Mouse (Mus musculus) left cerebral cortex, postnatal 25 days (tissue): ENCODE measurements around the gene Pam. TPM values are rescaled to one million over a fixed set of nuclear protein-coding genes. Genes with fewer than 3 reads are reported as not detected.
A peak's percentile ranks its signal among the peaks of the same experiment; 100 is the strongest.

ENCODE experiments used
- DNase-seq, 2 experiments: peaks; one replicate each; pipeline ENCODE4 v3.0.0; 2022; ENCODE audit warnings: low spot score in 2 of 2, mixed read lengths in 1 of 2
- intact Hi-C: fragments of 180-260 bp; cut with DNase I; formaldehyde crosslinking; loops from one replicate; pipeline ENCODE4 v1.15.1; 2025
- total RNA-seq, 2 experiments: library from RNA; stranded (reverse); gene quantifications; 2 replicates each; pipeline ENCODE4 v1.2.3; 2021

Pam gene
- total RNA-seq, 2 experiments from 2014 or later: 239 to 271 TPM

GRCm38 (mm10) chr1:97872072-97872471, 223.4 kb downstream of the Pam start:
- intact Hi-C loops: no loop called here
- no peak for DNase-seq

DNA sequence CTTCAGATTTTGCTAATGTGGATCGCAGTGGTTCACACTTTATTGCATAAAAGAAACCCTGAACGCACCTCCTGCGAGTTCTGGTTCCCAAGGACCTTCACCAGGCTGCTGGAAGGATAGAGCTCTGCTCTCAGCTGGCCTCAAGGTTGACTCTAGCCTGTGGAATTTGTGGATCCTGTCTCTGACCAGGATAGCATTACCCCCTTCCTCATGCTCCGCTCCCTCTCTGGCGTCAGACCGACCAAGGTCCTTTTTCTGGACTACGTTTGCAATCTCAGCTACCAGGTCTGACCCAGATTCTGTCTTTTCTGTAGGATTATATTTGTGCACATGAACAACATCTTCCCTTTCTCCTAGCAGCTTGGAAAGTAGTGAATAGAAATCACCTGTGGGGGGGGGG, 231.3 kb downstream of the Pam start:
- intact Hi-C loops: loop anchor here (5.0 kb wide), 2 partner anchors 98 to 328 kb away; no protein-coding TSS in a partner anchor
- DNase-seq: peak in 1 of 2 experiments; percentile 24

- intact Hi-C loops: loop anchor here (5.0 kb wide), 2 partner anchors 99 to 329 kb away; no protein-coding TSS in a partner anchor
- DNase-seq: peak; percentile 85 to 97
Measured at GRCm38 (mm10) chr1:97863140-97863539, 232.3 kb downstream of the Pam start.

GRCm38 (mm10) chr1:97862734-97863133, 232.7 kb downstream of the Pam start:
- no peak for DNase-seq
- intact Hi-C loops: loop anchor here (5.0 kb wide), 2 partner anchors 100 to 330 kb away; no protein-coding TSS in a partner anchor

DNA sequence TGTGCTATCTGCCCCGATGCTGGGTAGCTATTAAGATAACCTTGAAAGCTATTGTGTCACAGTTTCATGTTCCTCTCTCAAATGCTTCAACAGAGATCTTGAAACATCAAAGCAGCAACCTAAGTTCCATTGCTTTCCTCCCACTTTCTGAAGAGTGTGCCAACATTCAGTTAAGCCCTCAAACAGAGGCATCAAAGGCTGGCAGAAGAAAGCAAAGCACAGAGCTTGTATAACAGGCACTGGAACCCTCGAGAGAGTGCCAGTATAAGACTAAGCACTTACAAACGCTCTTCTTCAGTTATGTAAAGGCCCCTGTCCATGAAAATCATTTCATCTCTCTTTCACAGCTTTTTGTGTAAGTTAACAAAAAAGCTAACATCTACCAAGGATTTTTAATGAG, 241.2 kb downstream of the Pam start:
- DNase-seq: peak in 1 of 2 experiments; percentile 66
- intact Hi-C loops: no loop called here

GRCm38 (mm10) chr1:97851601-97852175, 243.8 kb downstream of the Pam start:
- intact Hi-C loops: no loop called here

DNA sequence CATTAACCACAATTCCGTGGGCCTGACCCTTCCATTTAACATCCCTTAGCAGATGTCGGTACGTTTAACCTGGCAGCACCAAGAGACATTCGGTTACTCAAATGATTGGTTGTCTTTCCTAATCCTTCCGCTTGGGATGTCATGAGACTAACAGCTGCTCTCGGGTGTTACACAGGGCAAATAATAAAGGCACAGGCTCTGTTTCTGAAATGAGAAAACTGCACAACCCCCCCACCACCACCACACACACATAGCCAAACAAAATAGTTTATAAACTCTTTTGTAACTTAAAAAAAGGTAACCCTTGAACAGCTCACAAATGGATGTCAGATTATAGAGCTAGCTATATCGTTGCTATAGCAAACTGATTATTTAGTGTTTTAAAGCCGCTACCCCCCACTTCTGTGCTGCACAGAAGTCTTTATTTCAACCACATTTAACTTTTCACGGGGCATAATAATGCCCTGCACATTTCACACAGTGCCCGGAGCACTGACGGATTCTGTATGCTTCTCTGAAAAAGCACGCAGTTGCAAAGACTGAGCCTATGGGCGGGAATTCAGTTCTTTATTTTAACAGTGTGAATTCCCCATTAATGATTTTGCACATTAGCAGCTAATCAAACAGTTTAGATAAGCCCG, 246.7 kb downstream of the Pam start:
- intact Hi-C loops: no loop called here

More at GRCm38 (mm10) chr1:97851601-97852175, 243.8 kb downstream of the Pam start:
- peak in 1 of 2 experiments; percentile 50 for DNase-seq

DNA sequence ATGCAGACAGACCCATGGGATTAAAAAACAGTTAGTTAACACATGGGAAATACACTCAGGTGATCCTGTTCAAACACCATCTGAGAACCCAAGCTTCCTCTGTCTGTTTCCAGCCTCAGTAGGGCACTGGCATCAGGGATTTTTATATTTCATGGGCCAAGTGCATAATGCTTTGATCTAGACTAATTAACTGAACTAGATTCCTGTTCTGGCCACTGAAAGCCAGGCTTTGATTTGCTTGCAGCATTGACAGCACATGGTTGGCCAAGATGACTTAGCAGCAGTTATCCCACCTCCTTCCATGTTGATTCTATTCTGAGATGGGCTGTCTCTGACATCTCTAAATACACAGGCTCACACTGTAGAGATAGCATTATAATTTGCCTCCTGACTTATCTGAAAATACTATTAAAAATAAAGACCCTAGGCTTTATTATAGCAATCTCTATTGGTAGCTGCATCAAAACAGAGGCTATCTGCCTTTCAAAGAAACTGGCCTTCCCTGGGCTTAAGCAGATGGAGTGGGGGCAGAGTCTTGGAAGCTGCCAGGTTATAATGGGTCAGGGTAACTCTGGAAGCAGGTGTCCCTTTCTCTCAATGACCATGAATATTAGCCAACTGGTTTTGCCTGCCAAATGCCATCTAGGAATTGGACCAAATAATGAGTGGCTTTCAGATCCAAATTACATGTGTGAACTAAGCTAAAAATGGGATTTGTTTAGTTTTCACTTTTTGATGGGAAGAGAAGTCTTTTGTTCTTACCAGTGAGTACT, 252.0 kb downstream of the Pam start:
- DNase-seq: no peak
- intact Hi-C loops: no loop called here

More for the DNA sequence above, 246.7 kb downstream of the Pam start:
- DNase-seq: no peak

DNA sequence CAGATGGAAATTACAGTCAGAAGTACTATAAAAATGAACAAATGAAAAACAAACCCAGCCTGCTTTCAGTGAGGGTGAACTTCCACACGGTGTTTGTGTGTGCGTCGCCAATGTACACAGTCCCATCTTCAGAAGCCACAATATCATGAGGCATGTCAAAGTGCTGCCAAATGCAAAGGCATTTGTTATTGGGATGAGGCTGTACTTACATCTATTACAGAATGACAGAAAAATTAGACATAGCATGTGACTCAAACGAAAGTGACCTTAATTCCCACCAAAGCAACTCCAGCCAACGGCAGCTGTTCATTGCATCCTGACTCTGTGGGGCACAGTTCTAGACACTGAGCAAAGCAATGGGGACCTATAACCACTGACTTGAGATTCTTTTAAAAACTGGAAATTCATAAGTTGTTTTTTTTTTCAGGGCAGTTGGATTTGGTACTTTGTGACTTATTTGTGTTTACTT, 261.1 kb downstream of the Pam start:
- no peak for DNase-seq
- intact Hi-C loops: no loop called here

- intact Hi-C loops: no loop called here
- DNase-seq: peak; percentile 25 to 34
Measured at GRCm38 (mm10) chr1:97833466-97834353, 261.7 kb downstream of the Pam start.

DNA sequence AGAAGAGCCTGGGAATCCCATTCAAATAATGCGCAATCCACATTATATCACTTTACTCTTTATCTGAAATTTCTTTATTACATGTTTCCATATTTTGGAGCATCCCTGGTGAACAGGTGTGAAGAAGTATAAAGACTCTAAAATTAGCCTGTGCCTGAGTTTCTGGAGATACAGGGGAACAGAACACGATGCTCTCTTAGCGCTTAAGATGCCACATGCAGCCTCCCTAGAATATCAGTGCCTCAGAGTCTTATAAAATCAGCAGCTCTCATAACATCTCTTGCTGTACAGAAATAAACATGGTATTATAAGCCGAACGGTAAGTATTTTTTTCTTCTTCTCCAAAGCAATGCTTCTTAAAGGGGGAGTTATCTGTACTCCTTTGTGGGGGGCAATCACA, 267.4 kb downstream of the Pam start:
- DNase-seq: peak; percentile 21 to 51
- intact Hi-C loops: no loop called here

DNA sequence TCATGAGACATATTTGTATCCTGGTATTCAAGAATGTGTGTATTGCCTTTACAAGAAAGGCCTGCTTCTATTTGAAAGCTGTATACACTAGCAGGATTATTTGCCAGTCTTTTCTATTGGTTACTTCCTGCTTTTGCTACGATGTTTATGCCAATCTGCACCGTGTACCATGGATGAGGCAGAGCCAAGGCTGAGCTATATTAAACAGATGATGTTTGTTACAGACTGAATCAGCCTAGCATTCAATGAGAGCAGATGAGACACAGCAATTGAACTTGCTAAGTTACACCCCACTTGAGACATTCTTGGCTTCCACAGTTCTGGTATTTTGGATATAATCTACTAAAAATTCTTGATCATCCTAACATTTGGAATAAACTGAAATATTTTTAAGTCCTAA, 267.9 kb downstream of the Pam start:
- intact Hi-C loops: no loop called here
- peak in 1 of 2 experiments; percentile 72 for DNase-seq

DNA sequence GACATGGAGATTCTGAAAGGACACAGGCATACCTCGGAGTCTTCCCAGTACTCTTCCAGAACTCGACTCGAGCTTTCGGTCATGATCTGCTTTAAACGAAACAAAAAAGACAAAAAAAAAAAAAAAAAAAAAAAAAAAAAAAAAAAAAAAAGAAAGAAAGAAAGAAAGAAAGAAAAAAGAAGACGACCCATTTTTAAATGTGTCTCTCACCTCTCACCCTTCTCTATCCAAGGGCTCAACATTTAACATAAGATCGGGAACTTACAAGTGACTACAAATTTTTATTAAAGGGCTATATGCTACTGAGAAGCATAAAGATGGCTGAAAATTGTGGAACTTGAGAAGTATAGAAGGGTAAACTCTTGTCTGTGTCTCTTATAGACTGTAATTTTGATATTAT, 272.5 kb downstream of the Pam start:
- no peak for DNase-seq
- intact Hi-C loops: no loop called here

DNA sequence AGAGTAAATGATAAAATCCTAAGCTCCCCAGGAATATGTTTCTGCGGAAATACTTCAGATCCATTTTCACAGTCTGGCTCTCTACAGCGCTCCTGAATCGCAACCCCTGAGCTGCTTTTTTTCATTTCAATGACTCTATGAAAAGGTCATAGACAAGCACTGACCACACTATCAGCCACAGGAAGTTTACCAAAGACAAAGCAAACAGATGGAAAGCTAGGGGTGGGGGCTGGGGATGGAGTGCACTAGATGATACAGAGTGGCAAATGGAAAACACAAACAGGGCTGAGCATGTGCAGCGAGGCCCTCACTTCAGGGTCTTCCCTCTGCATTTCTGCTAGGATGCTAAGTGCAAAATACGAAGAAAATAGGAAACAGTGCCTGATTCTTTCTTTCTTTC, 273.2 kb downstream of the Pam start:
- DNase-seq: no peak
- intact Hi-C loops: no loop called here

- intact Hi-C loops: no loop called here
- no peak for DNase-seq
Measured at GRCm38 (mm10) chr1:97821282-97821681, 274.2 kb downstream of the Pam start.

DNA sequence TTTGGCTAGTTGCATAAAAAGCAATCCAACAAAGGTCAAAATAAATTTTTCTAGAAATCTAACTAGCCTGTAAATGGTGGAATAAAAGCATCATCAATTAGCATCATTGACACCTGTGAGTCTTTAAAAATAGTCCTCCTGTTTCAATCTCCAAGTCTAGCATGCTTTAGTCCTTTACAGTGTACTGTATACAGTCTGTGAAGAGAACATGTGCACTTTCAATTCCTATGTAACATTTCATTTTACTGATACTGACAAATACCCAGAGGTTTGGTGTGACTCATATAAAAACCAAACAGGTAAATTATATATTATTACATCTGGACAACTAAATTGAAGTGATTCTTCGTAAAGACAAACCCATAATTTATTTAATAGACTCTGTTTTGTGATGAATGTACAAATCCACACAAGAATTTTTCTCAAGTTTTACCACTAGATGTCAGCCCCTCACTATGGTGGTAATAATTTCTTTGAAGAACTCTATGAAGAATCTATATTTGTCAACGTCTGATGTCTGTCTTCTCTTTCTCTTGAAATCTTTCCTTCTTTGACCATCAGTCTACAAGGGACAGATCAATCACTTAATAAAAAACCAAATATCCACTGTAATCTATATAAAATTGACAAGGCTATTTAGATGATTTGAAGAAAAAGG, 286.1 kb downstream of the Pam start:
- peak in 1 of 2 experiments; percentile 42 for DNase-seq
- intact Hi-C loops: loop anchor here (2.0 to 10.0 kb wide), 4 partner anchors 365 to 713 kb away; no protein-coding TSS in a partner anchor

GRCm38 (mm10) chr1:97804520-97804919, 290.9 kb downstream of the Pam start:
- intact Hi-C loops: loop anchor here (5.0 to 10.0 kb wide), 3 partner anchors 307 to 767 kb away; no protein-coding TSS in a partner anchor
- no peak for DNase-seq

- intact Hi-C loops: loop anchor here (5.0 to 10.0 kb wide), 3 partner anchors 305 to 765 kb away; no protein-coding TSS in a partner anchor
- DNase-seq: no peak
Measured at GRCm38 (mm10) chr1:97802207-97802902, 293.1 kb downstream of the Pam start.
